In the genomic region with DNA sequence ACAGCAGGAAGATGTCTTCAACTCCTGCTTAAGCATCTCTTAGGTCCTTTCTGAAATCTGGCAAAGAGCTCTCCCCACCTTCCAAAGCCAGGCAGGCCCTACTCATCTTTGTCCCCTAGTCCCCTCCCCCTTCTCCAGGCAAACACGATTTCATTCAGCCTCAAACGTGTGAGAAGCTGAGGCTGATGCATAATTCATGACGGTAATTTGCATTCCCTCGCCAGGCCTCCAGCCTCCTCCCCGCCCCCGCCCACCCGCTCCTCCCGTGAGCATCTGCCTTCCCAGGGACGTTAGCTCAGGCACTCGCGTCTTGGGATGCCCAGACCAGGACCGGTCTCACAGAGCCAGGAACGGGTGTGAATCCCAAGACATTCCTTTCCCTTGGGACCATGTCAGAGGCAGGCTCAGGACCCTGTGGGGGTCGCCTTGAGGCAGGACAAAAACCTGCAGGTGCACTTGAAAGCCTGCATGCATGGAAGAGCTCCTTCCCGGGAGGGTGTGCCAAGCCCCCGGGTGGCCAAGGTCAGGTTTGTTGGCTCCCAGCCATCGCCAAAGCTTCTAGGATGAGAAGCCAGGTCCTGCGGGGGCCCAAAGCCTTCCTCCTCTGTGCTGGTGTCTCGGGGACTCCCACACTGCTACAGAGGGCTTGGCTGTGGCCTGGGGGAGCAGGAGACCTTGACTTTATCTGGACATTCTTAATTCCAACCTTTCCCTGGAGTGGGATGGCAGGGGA, we compare ENCODE assay signal across 9 mouse cellular contexts. TPM values are rescaled to one million over a fixed set of nuclear protein-coding genes. Genes with fewer than 3 reads are reported as not detected.
DNase-seq lines count a peak whose midpoint lies in the region; ATAC-seq and TF ChIP-seq lines count a peak whose summit lies in the region.
"Had no signal": no experiment of that assay in that cellular context is flagged by ENCODE, and none has a peak within 500 bp of the region (broad histone marks: within the 10 kb centered on the region; RNA-seq: fewer than 3 reads in every experiment).

No protein-coding gene starts in this region.

- no peak for TF ChIP-seq POLR2A in heart, adult 2 months (IDR thresholded peaks at IDR 0.05; ENCODE audit: insufficient read depth, low read depth, low read length)

- no peak for ATAC-seq in limb, embryonic 12.5 days (ENCODE audit: insufficient number of reproducible peaks, insufficient read depth, low FRiP score, low TSS enrichment, low read depth)

- H3K9ac ChIP-seq in heart, adult 2 months (ENCODE audit: low read depth, low read length) = no peak overlapping the region
- no peak overlapping the region for H3K9ac ChIP-seq in limb, embryonic 12.5 days (replicated peaks)

- H3K4me2 ChIP-seq in limb, embryonic 12.5 days = peak overlapping the region; percentile 44

- no peaks in the 10 kb centered on the region for H3K36me3 ChIP-seq in heart, embryonic 10.5 days
- no peaks in the 10 kb centered on the region for H3K36me3 ChIP-seq in heart, adult 2 months (ENCODE audit: control insufficient read depth, insufficient read depth, low read length)
- H3K36me3 ChIP-seq in hindbrain, embryonic 10.5 days = no peaks in the 10 kb centered on the region
- no peaks in the 10 kb centered on the region for H3K36me3 ChIP-seq in limb, embryonic 12.5 days

- H3K9me3 ChIP-seq in heart, embryonic 10.5 days = no peaks in the 10 kb centered on the region
- H3K9me3 ChIP-seq in hindbrain, embryonic 10.5 days = no peaks in the 10 kb centered on the region
- no peaks in the 10 kb centered on the region for H3K9me3 ChIP-seq in limb, embryonic 12.5 days

- H3K27me3 ChIP-seq in heart, embryonic 10.5 days (ENCODE audit: insufficient read depth, poor library complexity, severe bottlenecking) = peaks cover 32% of the 10 kb centered on the region
- H3K27me3 ChIP-seq in heart, adult 2 months (ENCODE audit: control insufficient read depth, insufficient read depth, low read length) = no peaks in the 10 kb centered on the region
- H3K27me3 ChIP-seq in hindbrain, embryonic 10.5 days (ENCODE audit: insufficient read depth, poor library complexity, severe bottlenecking) = peaks cover 40% of the 10 kb centered on the region
- H3K27me3 ChIP-seq in limb, embryonic 12.5 days = peaks cover 23% of the 10 kb centered on the region

- TF ChIP-seq CTCF in heart, adult 2 months (IDR thresholded peaks at IDR 0.05) = no peak

- WGBS in heart, embryonic 10.5 days = 7% methylated on average over 19 of the region's 19 CpGs
- 13% methylated on average over 19 of the region's 19 CpGs for WGBS in heart, adult 2 months
- 7% methylated on average over 19 of the region's 19 CpGs for WGBS in hindbrain, embryonic 10.5 days
- 5% methylated on average over 19 of the region's 19 CpGs for WGBS in limb, embryonic 12.5 days

- peaks cover 48% of the 10 kb centered on the region for H3K4me1 ChIP-seq in heart, embryonic 10.5 days
- peaks cover 2% of the 10 kb centered on the region; the same call in 1 of the 2 replicates for H3K4me1 ChIP-seq in heart, adult 2 months (ENCODE audit: control insufficient read depth, insufficient read depth, low read length)
- peaks cover 22% of the 10 kb centered on the region for H3K4me1 ChIP-seq in hindbrain, embryonic 10.5 days (replicated peaks)
- peaks cover 9% of the 10 kb centered on the region; the same call in 1 of the 2 replicates for H3K4me1 ChIP-seq in limb, embryonic 12.5 days (replicated peaks)

- H3K4me3 ChIP-seq in heart, embryonic 10.5 days = peak overlapping the region; percentile 12; the same call in 1 of the 2 replicates
- no peak overlapping the region for H3K4me3 ChIP-seq in heart, adult 2 months
- peak overlapping the region; percentile 33 for H3K4me3 ChIP-seq in hindbrain, embryonic 10.5 days
- 0 out of 2 replicates have a peak overlapping the region, but pooled peaks have one; percentile 4 for H3K4me3 ChIP-seq in limb, embryonic 12.5 days (replicated peaks)
- H3K4me3 ChIP-seq: myocyte had no signal

- H3K27ac ChIP-seq in heart, embryonic 10.5 days = 0 out of 2 replicates have a peak overlapping the region, but pooled peaks have one; percentile 16
- H3K27ac ChIP-seq in heart, adult 2 months = no peak overlapping the region
- peak overlapping the region; percentile 75 for H3K27ac ChIP-seq in hindbrain, embryonic 10.5 days
- no peak overlapping the region for H3K27ac ChIP-seq in limb, embryonic 12.5 days

- TF ChIP-seq EP300 in heart, adult 2 months (IDR thresholded peaks at IDR 0.05; ENCODE audit: insufficient read depth, low read depth, low read length) = no peak

- intact Hi-C loops in heart, adult 2 months (cut with DNase I) = loop anchor here (5.0 kb wide), 1 partner anchor 67 kb away; no protein-coding TSS in a partner anchor

- no peak for DNase-seq in heart, embryonic 10.5 days (ENCODE audit: low spot score)
- DNase-seq in heart, adult 2 months = no peak
- peak; percentile 48 for DNase-seq in adrenal gland, postnatal 25 days
- peak; percentile 80 for DNase-seq in hindbrain, embryonic 10.5 days (ENCODE audit: low spot score)
- DNase-seq in right cerebral cortex, postnatal 25 days = peak; percentile 22
- no peak for DNase-seq in spleen, postnatal 4 days (ENCODE audit: low spot score in 2 of 2)
- no peak for DNase-seq in cerebellum, adult 11-12 months

- no peaks in the 10 kb centered on the region for H3K79me2 ChIP-seq in heart, adult 2 months (replicated peaks; ENCODE audit: control insufficient read depth, insufficient read depth, low read length)

RNA-seq across cellular contexts. Expression of gene Inhbb, which starts 33.2 kb away (rescaled TPM):
- polyA plus RNA-seq in heart, embryonic 10.5 days (2016; fragmentation: Nextera tagmentation; extraction: Ambion mirVana) = 0.08 and 0.12 TPM in 2 replicates
- total RNA-seq in heart, adult 2 months (2021) = 1 to 10 TPM in 1 of 2 experiments, under 1 TPM in 1; 0.99 to 1.1 TPM
- polyA plus RNA-seq in heart, adult 2 months (2012; rRNA removed) = 1.3 and 2.2 TPM in 2 replicates
- 1.7 and 2.0 TPM in 2 replicates for total RNA-seq in adrenal gland, postnatal 25 days (2021)
- polyA plus RNA-seq in hindbrain, embryonic 10.5 days (2016; fragmentation: Nextera tagmentation; extraction: Ambion mirVana) = 0.14 and 0.31 TPM in 2 replicates
- 0.36 and 0.41 TPM in 2 replicates for polyA plus RNA-seq in limb, embryonic 12.5 days (2016; fragmentation: Nextera tagmentation; extraction: Ambion mirVana)

Comparison
In these comparisons a context has a peak if more than half of its experiments do, and no peak if none do; other contexts are left out.
1. H3K27ac ChIP-seq: peak in heart, embryonic 10.5 days (single experiment) and hindbrain, embryonic 10.5 days (single experiment); none in heart, adult 2 months (single experiment) and limb, embryonic 12.5 days (single experiment).
2. DNase-seq: peak in adrenal gland, postnatal 25 days (single experiment), hindbrain, embryonic 10.5 days (single experiment) and right cerebral cortex, postnatal 25 days (single experiment); none in heart, embryonic 10.5 days (single experiment), heart, adult 2 months (0 of 2), spleen, postnatal 4 days (0 of 2) and cerebellum, adult 11-12 months (single experiment).